Mouse (Mus musculus) neural tube, embryonic 14.5 days (tissue): ENCODE data around the gene Mpped2. TPM values are rescaled to one million over a fixed set of nuclear protein-coding genes. Genes with fewer than 3 reads are reported as not detected.

Experiments used
- ATAC-seq: fragments of 200-750 bp; cut with Nextera tagmentation; 2 replicates; pipeline ENCODE4 v1.8.0; 2017; ENCODE audit warnings: low read depth, mild to moderate bottlenecking, moderate TSS enrichment, moderate library complexity
- H3K27ac ChIP-seq: fragments of 300-500 bp; sonication (generic); 2 replicates; pipeline ENCODE4 v1.5.1; 2014; ENCODE audit warnings: low read depth, mild to moderate bottlenecking, control low read depth, low read length, moderate library complexity, mixed read lengths
- H3K27me3 ChIP-seq: fragments of 300-500 bp; sonication (generic); 2 replicates; pipeline ENCODE4 v1.6.1; 2014; ENCODE audit warnings: low read length; ENCODE audit not compliant: control insufficient read depth, insufficient read depth
- H3K36me3 ChIP-seq: fragments of 300-500 bp; sonication (generic); 2 replicates; pipeline ENCODE4 v1.6.1; 2014; ENCODE audit warnings: low read length, mixed read lengths; ENCODE audit not compliant: control insufficient read depth, insufficient read depth
- H3K4me1 ChIP-seq: fragments of 300-500 bp; sonication (generic); 2 replicates; pipeline ENCODE4 v1.6.1; 2014; ENCODE audit warnings: low read length; ENCODE audit not compliant: control insufficient read depth, insufficient read depth
- H3K4me2 ChIP-seq: fragments of 300-500 bp; sonication (generic); 2 replicates; pipeline ENCODE4 v1.6.1; 2014; ENCODE audit warnings: mild to moderate bottlenecking, low read depth, low read length, control low read depth
- H3K4me3 ChIP-seq: fragments of 300-500 bp; sonication (generic); 2 replicates; pipeline ENCODE4 v1.5.1; 2014; ENCODE audit warnings: low read depth, low read length, control low read depth, mixed read lengths
- H3K9ac ChIP-seq: fragments of 300-500 bp; sonication (generic); replicated peaks from 2 replicates; pipeline ENCODE4 v1.6.1; 2014; ENCODE audit warnings: low read depth, mild to moderate bottlenecking, control low read depth, low read length, mixed read lengths
- H3K9me3 ChIP-seq: fragments of 300-500 bp; sonication (generic); 2 replicates; pipeline ENCODE4 v1.6.1; 2016; ENCODE audit warnings: low read length; ENCODE audit not compliant: control insufficient read depth
- WGBS: fragments of 180-500 bp; shearing (Covaris S2); extraction: QIAGEN DNeasy Blood & Tissue Kit; methylation state at CpG from one replicate; pipeline ENCODE4 v1.1.7; 2014; 5-methylcytosine and 5-hydroxymethylcytosine counted together
- polyA plus RNA-seq: library from polyadenylated mRNA; unstranded; fragments of >200 nt; fragmentation: Nextera tagmentation; extraction: Ambion mirVana; gene quantifications from 2 replicates; pipeline ENCODE4 v1.2.1, GENCODE M21; 2014

Mpped2 gene
- polyA plus RNA-seq, 1 experiment from 2014 or later: 239 TPM

DNA sequence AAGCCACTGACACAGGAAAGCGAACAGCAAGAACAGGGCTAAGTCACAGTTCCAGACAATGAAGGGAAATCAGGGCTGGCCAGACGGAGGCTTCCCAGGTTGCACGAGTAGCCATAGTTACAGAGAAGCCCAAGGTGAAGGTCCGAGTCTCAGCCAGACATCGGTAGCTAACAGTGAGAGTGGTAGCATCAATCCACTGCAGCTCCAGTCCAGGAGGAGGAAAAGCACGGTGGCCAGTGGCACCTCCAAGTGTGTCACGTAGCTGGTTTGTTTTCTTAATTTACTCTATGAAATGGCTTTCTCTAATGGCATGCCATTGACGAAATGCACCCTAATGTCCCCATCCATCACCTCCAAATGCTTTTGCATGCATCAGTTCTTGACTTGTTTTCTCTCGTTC, 180.1 kb downstream of the Mpped2 start:
- H3K4me3 ChIP-seq: no peak overlapping the region
- no peak overlapping the region for H3K27ac ChIP-seq
- H3K4me1 ChIP-seq: no peaks in the 10 kb centered on the region
- no peak overlapping the region for H3K9ac ChIP-seq
- H3K27me3 ChIP-seq: no peaks in the 10 kb centered on the region
- H3K9me3 ChIP-seq: no peaks in the 10 kb centered on the region
- H3K4me2 ChIP-seq: no peak overlapping the region
- 0 out of 2 replicates have a peak, but pooled peaks have one; percentile 54 for ATAC-seq
- no peaks in the 10 kb centered on the region; the same call in 1 of the 2 replicates for H3K36me3 ChIP-seq
- WGBS: 65% methylated on average over 9 of the region's 9 CpGs

DNA sequence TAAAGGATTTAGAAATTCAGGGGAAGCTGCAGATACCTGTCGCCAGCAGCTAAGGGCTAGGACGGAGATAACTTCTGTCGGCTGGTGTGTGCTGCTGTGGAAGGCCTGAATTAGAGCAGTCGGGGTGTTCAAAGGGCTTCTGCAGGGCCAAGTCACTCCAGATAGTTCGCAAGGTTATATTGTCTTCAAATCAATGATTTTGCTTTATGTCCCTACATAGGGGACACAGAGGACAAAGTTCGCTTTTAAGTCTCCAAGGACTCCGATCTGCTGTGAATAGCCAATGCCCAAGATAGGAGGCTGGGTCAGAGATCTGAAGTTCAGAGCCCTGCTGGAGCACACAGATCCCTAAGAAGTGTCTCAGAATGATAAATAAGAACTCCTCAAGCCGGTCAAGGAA, 190.3 kb downstream of the Mpped2 start:
- no peaks in the 10 kb centered on the region for H3K4me1 ChIP-seq
- no peak overlapping the region for H3K4me2 ChIP-seq
- H3K9me3 ChIP-seq: no peaks in the 10 kb centered on the region
- 63% methylated on average over 8 of the region's 8 CpGs for WGBS
- no peak for ATAC-seq
- no peak overlapping the region for H3K27ac ChIP-seq
- no peak overlapping the region for H3K9ac ChIP-seq
- no peaks in the 10 kb centered on the region for H3K27me3 ChIP-seq
- no peak overlapping the region for H3K4me3 ChIP-seq
- no peaks in the 10 kb centered on the region for H3K36me3 ChIP-seq

DNA sequence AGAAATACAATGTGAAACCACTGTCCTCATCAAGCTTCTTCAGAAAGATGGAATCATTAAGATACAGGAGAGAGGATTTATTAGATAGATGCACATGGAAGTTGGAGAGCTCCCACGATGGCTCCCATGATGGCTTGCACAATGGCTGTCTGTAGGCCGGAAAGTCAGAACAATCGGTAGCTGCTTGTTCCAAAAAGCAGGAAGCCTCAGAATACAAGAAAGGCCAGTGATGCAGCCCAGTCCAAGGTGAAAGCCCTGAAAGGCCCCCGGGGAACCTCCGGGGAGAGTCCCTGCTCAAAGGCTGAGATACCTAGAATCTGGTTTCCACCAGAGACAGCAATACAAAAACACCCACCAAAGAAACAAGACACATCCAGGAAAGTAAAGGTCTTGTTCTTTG, 195.1 kb downstream of the Mpped2 start:
- WGBS: 91% methylated on average over 5 of the region's 5 CpGs
- no peaks in the 10 kb centered on the region for H3K36me3 ChIP-seq
- no peak for ATAC-seq
- H3K27me3 ChIP-seq: no peaks in the 10 kb centered on the region
- H3K9me3 ChIP-seq: no peaks in the 10 kb centered on the region
- H3K4me3 ChIP-seq: no peak overlapping the region
- H3K4me2 ChIP-seq: no peak overlapping the region
- 0 out of 2 replicates have a peak, but pooled peaks cover 5% of the 10 kb centered on the region for H3K4me1 ChIP-seq
- H3K27ac ChIP-seq: no peak overlapping the region
- no peak overlapping the region for H3K9ac ChIP-seq

DNA sequence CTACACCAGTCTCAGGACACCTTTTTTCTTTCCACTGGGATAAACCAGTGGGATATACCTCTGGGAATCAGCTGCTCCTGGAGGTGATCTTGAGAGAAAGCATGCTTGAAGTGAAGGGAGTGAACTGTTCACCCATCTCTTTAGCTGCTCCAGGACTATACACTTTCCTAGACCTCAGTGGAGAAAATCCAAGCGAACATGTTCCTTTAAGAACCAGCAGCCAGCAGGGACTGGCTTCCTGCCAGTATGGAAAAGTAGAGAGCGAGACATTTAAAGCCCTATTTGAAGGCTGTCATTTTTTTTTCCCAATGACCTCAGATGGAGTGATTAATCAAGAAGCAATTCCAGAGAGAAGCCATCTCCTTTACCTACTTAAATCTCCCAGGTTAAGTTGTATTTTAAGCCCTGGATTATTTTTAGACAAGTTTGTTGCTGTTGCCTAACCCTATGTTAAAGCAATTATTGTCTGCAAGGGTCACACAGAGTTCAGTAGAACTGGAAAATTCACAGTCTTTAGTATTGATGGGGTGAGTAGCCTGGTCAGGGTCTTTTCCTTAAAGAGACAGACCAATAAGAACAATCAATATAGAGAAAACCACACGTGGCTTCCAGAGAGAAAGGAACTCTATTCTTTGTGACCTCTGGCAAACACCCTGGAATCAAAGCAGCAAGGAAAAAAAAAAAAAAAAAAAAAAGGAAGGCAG, 196.4 kb downstream of the Mpped2 start:
- no peak overlapping the region for H3K4me3 ChIP-seq
- no peaks in the 10 kb centered on the region for H3K27me3 ChIP-seq
- ATAC-seq: peak; percentile 62; the same call in 1 of the 2 replicates
- no peaks in the 10 kb centered on the region for H3K36me3 ChIP-seq
- no peak overlapping the region for H3K4me2 ChIP-seq
- H3K27ac ChIP-seq: no peak overlapping the region
- 7% methylated on average over 3 of the region's 3 CpGs for WGBS
- H3K9ac ChIP-seq: no peak overlapping the region
- no peaks in the 10 kb centered on the region for H3K9me3 ChIP-seq
- H3K4me1 ChIP-seq: 0 out of 2 replicates have a peak, but pooled peaks cover 5% of the 10 kb centered on the region

DNA sequence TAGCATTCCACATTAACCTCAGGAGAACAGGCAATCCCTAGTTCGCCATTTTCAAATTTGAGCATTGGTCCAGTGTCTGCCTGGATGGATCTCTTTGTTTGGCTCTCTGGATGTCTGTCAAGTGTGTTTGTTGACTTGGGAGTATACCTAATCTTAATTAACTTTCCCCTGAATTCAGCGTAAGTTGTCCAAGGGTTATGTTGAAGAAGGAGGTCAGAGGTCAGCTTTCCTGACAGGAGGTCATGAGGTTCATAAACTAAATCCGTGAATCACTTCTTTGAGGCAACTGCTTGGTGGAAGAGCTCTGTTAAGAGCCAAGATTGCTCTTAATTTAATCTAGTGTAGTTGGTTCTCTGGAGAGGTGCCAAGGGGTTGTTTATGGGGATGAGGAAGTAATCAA, 200.3 kb downstream of the Mpped2 start:
- Histone ChIP-seq H3K27ac (no peak overlapping the region), H3K36me3 (no peaks in the 10 kb centered on the region), H3K4me2 (no peak overlapping the region), H3K4me3 (no peak overlapping the region), H3K9me3 (no peaks in the 10 kb centered on the region), H3K27me3 (no peaks in the 10 kb centered on the region), H3K9ac (no peak overlapping the region), H3K4me1 (peaks cover 10% of the 10 kb centered on the region; the same call in 1 of the 2 replicates)
- WGBS: 56% methylated on average over 3 of the region's 3 CpGs
- ATAC-seq: no peak

DNA sequence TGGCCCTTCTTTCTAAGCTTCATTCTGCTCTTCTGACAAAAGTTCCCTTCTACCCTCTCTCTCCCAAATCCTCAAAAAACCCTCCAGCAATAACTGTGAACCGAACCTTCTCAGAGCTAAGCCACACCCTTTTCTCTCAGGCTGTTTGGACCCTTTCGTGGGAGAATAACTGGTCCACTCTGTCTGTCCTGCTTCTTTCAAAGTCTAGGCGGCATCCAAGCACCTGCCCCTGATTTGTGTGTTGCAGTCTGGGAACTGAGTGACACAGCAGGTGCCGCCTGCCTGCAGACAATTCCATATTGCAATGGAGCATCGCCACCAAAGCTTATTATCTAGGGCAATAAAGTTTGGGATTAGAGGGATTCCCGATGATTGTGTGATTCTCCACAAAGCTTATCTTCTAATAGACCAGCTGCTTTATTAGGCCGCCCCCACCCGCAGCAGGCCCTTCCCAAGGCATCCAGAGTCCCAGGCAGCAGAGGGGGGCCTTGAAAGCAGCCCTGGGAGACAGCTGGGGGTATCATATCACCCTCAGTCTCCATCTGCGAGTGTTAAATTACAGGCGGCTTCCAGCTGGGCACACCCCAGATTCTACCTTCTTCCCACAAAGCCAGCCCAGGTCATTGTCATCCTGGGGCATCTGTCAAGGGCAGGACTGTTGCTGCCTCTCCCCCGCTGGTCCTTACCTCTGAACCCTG, 202.4 kb downstream of the Mpped2 start:
- no peak overlapping the region for H3K4me2 ChIP-seq
- no peaks in the 10 kb centered on the region for H3K27me3 ChIP-seq
- no peaks in the 10 kb centered on the region for H3K9me3 ChIP-seq
- H3K36me3 ChIP-seq: no peaks in the 10 kb centered on the region
- H3K4me1 ChIP-seq: peaks cover 6% of the 10 kb centered on the region; the same call in 1 of the 2 replicates
- H3K27ac ChIP-seq: no peak overlapping the region; the same call in 1 of the 2 replicates
- H3K9ac ChIP-seq: no peak overlapping the region
- H3K4me3 ChIP-seq: no peak overlapping the region
- 9% methylated on average over 11 of the region's 11 CpGs for WGBS
- peak; percentile 94 for ATAC-seq

DNA sequence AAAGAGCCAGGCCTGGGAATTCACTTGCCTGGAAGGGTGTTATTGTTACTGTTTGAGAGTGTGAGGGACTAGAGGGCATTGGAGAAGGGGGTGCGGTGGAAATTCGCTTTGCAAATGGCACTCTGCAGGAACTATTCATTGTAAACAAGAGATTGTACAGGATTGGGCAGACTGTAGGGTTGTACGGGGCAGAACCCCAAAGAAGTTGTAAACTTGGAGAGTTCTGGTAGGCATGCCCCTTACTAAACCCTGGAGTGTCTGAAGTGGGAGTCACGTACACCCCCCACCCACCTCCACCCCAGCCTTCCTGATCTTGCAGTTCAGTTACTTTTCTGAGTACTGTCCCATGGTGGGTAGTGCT, 202.9 kb downstream of the Mpped2 start:
- WGBS: 22% methylated on average over 4 of the region's 4 CpGs
- Histone ChIP-seq H3K27me3 (no peaks in the 10 kb centered on the region), H3K9me3 (no peaks in the 10 kb centered on the region), H3K4me2 (no peak overlapping the region), H3K4me1 (peaks cover 6% of the 10 kb centered on the region; the same call in 1 of the 2 replicates), H3K4me3 (no peak overlapping the region), H3K9ac (no peak overlapping the region), H3K27ac (no peak overlapping the region), H3K36me3 (no peaks in the 10 kb centered on the region)
- no peak; the same call in 1 of the 2 replicates for ATAC-seq

DNA sequence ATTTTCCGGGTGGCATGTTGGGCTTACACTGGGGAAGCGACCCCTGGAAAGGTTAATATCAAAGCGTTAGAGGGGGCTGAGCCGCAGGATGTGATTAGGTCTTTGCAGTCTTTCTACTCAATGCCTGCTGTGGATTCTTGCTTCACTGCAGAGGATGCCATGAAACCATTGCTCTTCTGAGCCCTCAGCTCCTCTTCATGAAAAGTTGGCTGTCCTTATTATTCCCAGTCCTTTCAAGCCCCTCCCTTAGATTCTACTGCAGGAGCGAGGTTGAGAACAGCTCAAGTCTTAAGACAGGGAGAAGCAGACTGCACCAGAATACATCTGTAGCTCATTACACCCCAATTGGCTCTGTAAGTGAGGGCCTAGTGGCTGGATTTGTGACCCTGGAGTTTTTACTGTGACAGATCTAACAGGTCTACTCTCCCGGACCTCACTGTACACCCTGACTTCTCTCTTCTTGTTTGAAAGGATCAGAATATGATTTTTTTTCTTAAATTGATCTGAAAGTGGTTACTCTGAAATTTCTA, 218.9 kb downstream of the Mpped2 start:
- Histone ChIP-seq H3K4me3 (no peak overlapping the region), H3K27ac (no peak overlapping the region), H3K9me3 (no peaks in the 10 kb centered on the region), H3K9ac (no peak overlapping the region), H3K27me3 (no peaks in the 10 kb centered on the region), H3K4me2 (no peak overlapping the region), H3K36me3 (no peaks in the 10 kb centered on the region), H3K4me1 (no peaks in the 10 kb centered on the region)
- ATAC-seq: no peak
- WGBS: 74% methylated on average over 6 of the region's 6 CpGs
